ENCODE assay signal across 8 mouse cellular contexts in the genomic region with DNA sequence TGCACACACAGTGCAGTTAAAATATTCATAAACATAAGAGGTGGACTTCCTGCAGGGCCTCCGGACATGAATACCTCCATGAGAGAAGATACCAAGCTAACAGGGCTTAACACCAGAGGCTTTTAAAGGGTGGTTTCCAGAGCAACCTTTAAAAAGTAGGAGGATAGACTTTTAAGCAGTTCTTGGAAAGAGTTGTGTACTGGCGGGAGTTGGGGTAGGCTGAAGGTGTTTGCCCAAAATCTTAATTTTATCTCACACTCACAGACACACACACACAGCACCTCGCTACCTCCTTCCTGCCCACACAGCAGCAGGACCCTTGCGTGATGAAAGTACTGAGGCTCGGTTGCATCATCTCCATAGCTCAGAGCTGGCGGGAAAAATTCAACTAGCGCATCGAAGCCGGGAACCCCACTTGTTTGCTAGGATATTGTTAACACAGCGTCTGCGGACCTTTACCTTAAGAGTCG. TPM values are rescaled to one million over a fixed set of nuclear protein-coding genes. Genes with fewer than 3 reads are reported as not detected.
DNase-seq lines count a peak whose midpoint lies in the region; ATAC-seq and TF ChIP-seq lines count a peak whose summit lies in the region.

No protein-coding gene starts in this region.

- H3K36me3 ChIP-seq in heart, embryonic 14.5 days (ENCODE audit: control insufficient read depth, insufficient read depth, low read length) = peaks cover 36% of the 10 kb centered on the region
- peaks cover 9% of the 10 kb centered on the region for H3K36me3 ChIP-seq in forebrain, postnatal 0 days (ENCODE audit: insufficient read depth)

- no peak for ATAC-seq in heart, embryonic 14.5 days (ENCODE audit: insufficient number of reproducible peaks, insufficient read depth, low FRiP score, low read depth)
- peak; percentile 5; the same call in 1 of the 2 replicates for ATAC-seq in forebrain, postnatal 0 days
- ATAC-seq in megakaryocyte, adult 5-6 weeks (ENCODE audit: poor library complexity, severe bottlenecking) = peak; percentile 54

- H3K9me3 ChIP-seq in heart, embryonic 14.5 days (ENCODE audit: control insufficient read depth, low read length) = no peaks in the 10 kb centered on the region
- no peaks in the 10 kb centered on the region for H3K9me3 ChIP-seq in forebrain, postnatal 0 days (ENCODE audit: low read length)

- H3K27me3 ChIP-seq in heart, embryonic 14.5 days (ENCODE audit: control insufficient read depth, insufficient read depth, low read length) = peaks cover 30% of the 10 kb centered on the region
- H3K27me3 ChIP-seq in forebrain, postnatal 0 days (ENCODE audit: insufficient read depth, low read length) = peaks cover 15% of the 10 kb centered on the region

- TF ChIP-seq CTCF in forebrain, postnatal 0 days (IDR thresholded peaks at IDR 0.05; ENCODE audit: low read depth) = no peak

- intact Hi-C loops in heart, postnatal 14 days (cut with DNase I) = no loop called here

- H3K9ac ChIP-seq in heart, embryonic 14.5 days (ENCODE audit: low read length) = peak overlapping the region; percentile 83
- peak overlapping the region; percentile 49 for H3K9ac ChIP-seq in forebrain, postnatal 0 days

- H3K4me1 ChIP-seq in heart, embryonic 14.5 days (ENCODE audit: control insufficient read depth in 2 of 2, insufficient read depth in 2 of 2, low read length in 2 of 2) = peaks cover 16 to 25% of the 10 kb centered on the region in 2 experiments
- H3K4me1 ChIP-seq in forebrain, postnatal 0 days (ENCODE audit: insufficient read depth) = peaks cover 10% of the 10 kb centered on the region; the same call in 1 of the 2 replicates

- WGBS in heart, embryonic 14.5 days = 8% methylated on average over 12 of the region's 12 CpGs
- 11% methylated on average over 12 of the region's 12 CpGs for WGBS in forebrain, postnatal 0 days

- 0 out of 4 replicates have a peak overlapping the region, but pooled peaks of 1 of the 2 experiments have one; percentile 24 for H3K27ac ChIP-seq in heart, embryonic 14.5 days (replicated peaks in 1 of 2; ENCODE audit: control insufficient read depth in 1 of 2, insufficient read depth in 1 of 2, low read depth in 2 of 2, low read length in 2 of 2)
- no peak overlapping the region for H3K27ac ChIP-seq in forebrain, postnatal 0 days (ENCODE audit: low read depth, low read length)

- no peak for DNase-seq in heart, postnatal 14 days
- peak; percentile 68 for DNase-seq in MEL-GATA-1-ER (ENCODE audit: extremely low read depth, low read depth)
- DNase-seq in forebrain, postnatal 0 days = no peak
- no peak for DNase-seq in Muller cell, postnatal 12 days (ENCODE audit: inconsistent ontology term)
- no peak for DNase-seq in right cerebral cortex, adult 2 months (ENCODE audit: low spot score in 2 of 2)
- no peak for DNase-seq in urinary bladder, postnatal 10 days (ENCODE audit: low spot score)

- H3K4me2 ChIP-seq in heart, embryonic 14.5 days (ENCODE audit: low read length) = peak overlapping the region; percentile 97
- H3K4me2 ChIP-seq in forebrain, postnatal 0 days (ENCODE audit: low read depth) = peak overlapping the region; percentile 88

- H3K4me3 ChIP-seq in heart, embryonic 14.5 days (ENCODE audit: control insufficient read depth in 1 of 2, insufficient read depth in 1 of 2, low read depth in 1 of 2, low read length in 2 of 2) = peak overlapping the region; percentile 64 to 72
- peak overlapping the region; percentile 55 for H3K4me3 ChIP-seq in forebrain, postnatal 0 days (ENCODE audit: low read depth, low read length)

RNA-seq across cellular contexts. Expression of gene Shmt2, which starts 0.6 kb away (rescaled TPM):
- 71.7 and 73.0 TPM in 2 replicates for polyA plus RNA-seq in heart, embryonic 14.5 days (2014; fragmentation: Nextera tagmentation; extraction: Ambion mirVana)
- 10 to 100 TPM; 38.3 to 39.2 TPM for total RNA-seq in heart, postnatal 14 days (2021)
- 31.5 and 43.8 TPM in 2 replicates for total RNA-seq in forebrain, postnatal 0 days (2014; rRNA removed)
- 39.0 and 39.9 TPM in 2 replicates for polyA plus RNA-seq in forebrain, postnatal 0 days (2015; fragmentation: Nextera tagmentation; extraction: Ambion mirVana)
- 31.3 and 31.9 TPM in 2 replicates for total RNA-seq in megakaryocyte, adult 5-6 weeks (2015)
- 27.8 and 33.1 TPM in 2 replicates for total RNA-seq in megakaryocyte, adult 5-6 weeks (2017)

RNA-seq across cellular contexts. Expression of gene Ndufa4l2, which starts 6.9 kb away (rescaled TPM):
- 31.2 and 34.2 TPM in 2 replicates for polyA plus RNA-seq in heart, embryonic 14.5 days (2014; fragmentation: Nextera tagmentation; extraction: Ambion mirVana)
- total RNA-seq in heart, postnatal 14 days (2021) = 10 to 100 TPM; 38.3 TPM
- total RNA-seq in forebrain, postnatal 0 days (2014; rRNA removed) = 4.9 and 15.5 TPM in 2 replicates
- polyA plus RNA-seq in forebrain, postnatal 0 days (2015; fragmentation: Nextera tagmentation; extraction: Ambion mirVana) = 15.2 and 15.5 TPM in 2 replicates
- total RNA-seq in megakaryocyte, adult 5-6 weeks (2015) = not detected in 2 replicates
- total RNA-seq in megakaryocyte, adult 5-6 weeks (2017) = not detected in 2 replicates

RNA-seq across cellular contexts. Expression of gene Nxph4, which starts 12.7 kb away (rescaled TPM):
- polyA plus RNA-seq in heart, embryonic 14.5 days (2014; fragmentation: Nextera tagmentation; extraction: Ambion mirVana) = 0.70 and 0.81 TPM in 2 replicates
- total RNA-seq in heart, postnatal 14 days (2021) = 1 to 10 TPM; 1.1 TPM
- total RNA-seq in forebrain, postnatal 0 days (2014; rRNA removed) = 2.1 and 2.2 TPM in 2 replicates
- 19.9 and 22.6 TPM in 2 replicates for polyA plus RNA-seq in forebrain, postnatal 0 days (2015; fragmentation: Nextera tagmentation; extraction: Ambion mirVana)
- not detected in 2 replicates for total RNA-seq in megakaryocyte, adult 5-6 weeks (2015)
- total RNA-seq in megakaryocyte, adult 5-6 weeks (2017) = not detected in 2 replicates

RNA-seq across cellular contexts. Expression of gene Stac3, which starts 20.2 kb away (rescaled TPM):
- 0.31 TPM in 1 of 2 replicates, not detected in the other for polyA plus RNA-seq in heart, embryonic 14.5 days (2014; fragmentation: Nextera tagmentation; extraction: Ambion mirVana)
- 1 to 10 TPM in 1 of 2 experiments, under 1 TPM in 1; 0.88 to 2.1 TPM for total RNA-seq in heart, postnatal 14 days (2021)
- 0.85 and 1.7 TPM in 2 replicates for total RNA-seq in forebrain, postnatal 0 days (2014; rRNA removed)
- polyA plus RNA-seq in forebrain, postnatal 0 days (2015; fragmentation: Nextera tagmentation; extraction: Ambion mirVana) = 0.20 and 0.50 TPM in 2 replicates
- total RNA-seq in megakaryocyte, adult 5-6 weeks (2015) = 1.2 TPM in 1 of 2 replicates, not detected in the other
- total RNA-seq in megakaryocyte, adult 5-6 weeks (2017) = 0.40 TPM in 1 of 2 replicates, not detected in the other
